Mouse (Mus musculus) large intestine, adult 2 months (tissue): ENCODE results near the gene Clec16a. TPM values are rescaled to one million over a fixed set of nuclear protein-coding genes. Genes with fewer than 3 reads are reported as not detected.

Experiments
- DNase-seq: peaks from one replicate; pipeline ENCODE4 v3.0.0-alpha.2; 2012; ENCODE audit warnings: low read depth, low spot score
- WGBS: fragments of 180-500 bp; shearing (Covaris S2); methylation state at CpG from one replicate; pipeline ENCODE4 v1.1.7; 2018; 5-methylcytosine and 5-hydroxymethylcytosine counted together
- polyA plus RNA-seq: library from polyadenylated mRNA; depleted of rRNA; stranded (reverse); fragments of >200 nt; gene quantifications from 2 replicates; pipeline ENCODE4 v1.2.3, GENCODE M21; 2012

Gene Clec16a
- polyA plus RNA-seq, 1 experiment = 10.8 TPM

- WGBS = 50% methylated on average over 7 of the region's 7 CpGs
- DNase-seq = no peak
Measured at GRCm38 (mm10) chr16:10776322-10776721, 231.2 kb downstream of the Clec16a start.

GRCm38 (mm10) chr16:10777579-10778160 lies 232.5 kb downstream of the Clec16a start:
- WGBS = 79% methylated on average over 5 of the region's 5 CpGs
- no peak for DNase-seq

GRCm38 (mm10) chr16:10780631-10781120 lies 235.5 kb downstream of the Clec16a start:
- no peak for DNase-seq
- WGBS = 80% methylated on average over 5 of the region's 5 CpGs

- 90% methylated on average over 9 of the region's 9 CpGs for WGBS
- no peak for DNase-seq
Measured at GRCm38 (mm10) chr16:10781862-10782371, 236.8 kb downstream of the Clec16a start.

- 74% methylated on average over 6 of the region's 6 CpGs for WGBS
- no peak for DNase-seq
Measured at GRCm38 (mm10) chr16:10782377-10783151, 237.4 kb downstream of the Clec16a start.

GRCm38 (mm10) chr16:10783152-10783434 lies 238.0 kb downstream of the Clec16a start:
- WGBS = 22% methylated on average over 1 of the region's 1 CpGs
- DNase-seq = no peak

- DNase-seq = no peak
- WGBS = 64% methylated on average over 8 of the region's 8 CpGs
Measured at GRCm38 (mm10) chr16:10783451-10783850, 238.3 kb downstream of the Clec16a start.

GRCm38 (mm10) chr16:10783883-10784792 lies 239.0 kb downstream of the Clec16a start:
- WGBS = 3% methylated on average over 81 of the region's 81 CpGs
- no peak for DNase-seq

GRCm38 (mm10) chr16:10784793-10785370 lies 239.7 kb downstream of the Clec16a start:
- WGBS = under 1% methylated on average over 55 of the region's 55 CpGs
- no peak for DNase-seq

GRCm38 (mm10) chr16:10785371-10786231 lies 240.5 kb downstream of the Clec16a start, which contains the start of gene Socs1:
Socs1 (minus strand) TSS chr16:10785536.
- peak; percentile 71 for DNase-seq
- WGBS = 1% methylated on average over 59 of the region's 59 CpGs

GRCm38 (mm10) chr16:10786288-10786687 lies 241.1 kb downstream of the Clec16a start:
- 2% methylated on average over 9 of the region's 9 CpGs for WGBS
- DNase-seq = peak; percentile 85

GRCm38 (mm10) chr16:10786782-10787547 lies 241.8 kb downstream of the Clec16a start:
- 64% methylated on average over 4 of the region's 4 CpGs for WGBS
- DNase-seq = no peak

- no peak for DNase-seq
- 83% methylated on average over 7 of the region's 7 CpGs for WGBS
Measured at GRCm38 (mm10) chr16:10787548-10788058, 242.5 kb downstream of the Clec16a start.

GRCm38 (mm10) chr16:10788271-10788670 lies 243.1 kb downstream of the Clec16a start, which contains the start of gene Tnp2:
Tnp2 (minus strand) TSS chr16:10788660.
- no peak for DNase-seq

GRCm38 (mm10) chr16:10788866-10789265 lies 243.7 kb downstream of the Clec16a start:
- WGBS = 90% methylated on average over 4 of the region's 4 CpGs
- DNase-seq = no peak

More at GRCm38 (mm10) chr16:10788271-10788670, 243.1 kb downstream of the Clec16a start, which contains the start of gene Tnp2:
- 71% methylated on average over 16 of the region's 16 CpGs for WGBS

GRCm38 (mm10) chr16:10790702-10791101 lies 245.6 kb downstream of the Clec16a start, which contains the start of gene Prm3:
Prm3 (minus strand) TSS chr16:10790914.
- DNase-seq = no peak
- 78% methylated on average over 9 of the region's 9 CpGs for WGBS
